Mouse (Mus musculus) olfactory bulb, adult 2 months (tissue): ENCODE measurements around the gene Fbrsl1. TPM values are rescaled to one million over a fixed set of nuclear protein-coding genes. Genes with fewer than 3 reads are reported as not detected.

ENCODE experiments used
- H3K27ac ChIP-seq: fragments of 200-500 bp; 2 replicates; pipeline ENCODE4 v1.5.1; 2012; ENCODE audit warnings: low read depth, low read length; ENCODE audit not compliant: insufficient read depth
- H3K4me1 ChIP-seq: fragments of 200-500 bp; 2 replicates; pipeline ENCODE4 v1.6.1; 2012; ENCODE audit warnings: low read length; ENCODE audit not compliant: control insufficient read depth, insufficient read depth
- H3K4me3 ChIP-seq: fragments of 200-500 bp; 2 replicates; pipeline ENCODE4 v1.5.1; 2012; ENCODE audit warnings: mild to moderate bottlenecking, low read depth, low read length, moderate library complexity; ENCODE audit not compliant: insufficient read depth
- CTCF ChIP-seq: fragments of 200-500 bp; IDR thresholded peaks from 2 replicates; pipeline ENCODE4 v1.5.1; 2012; ENCODE audit warnings: low read depth, mild to moderate bottlenecking, low read length, moderate library complexity; ENCODE audit not compliant: insufficient read depth
- POLR2A ChIP-seq: fragments of 200-500 bp; IDR thresholded peaks from 2 replicates; pipeline ENCODE4 v1.6.1; 2012; ENCODE audit warnings: mild to moderate bottlenecking, low read depth, low read length, moderate library complexity; ENCODE audit not compliant: insufficient read depth
- WGBS: fragments of 180-500 bp; shearing (Covaris S2); methylation state at CpG from one replicate; pipeline ENCODE4 v1.1.7; 2018; 5-methylcytosine and 5-hydroxymethylcytosine counted together
- polyA plus RNA-seq: library from polyadenylated mRNA; stranded (reverse); fragments of >200 nt; gene quantifications from 2 replicates; pipeline ENCODE4 v1.2.4, GENCODE M21; 2012; ENCODE audit warnings: low replicate concordance; ENCODE audit not compliant: missing spikeins, insufficient read depth, insufficient read length

Fbrsl1 gene
- polyA plus RNA-seq, 1 experiment, result not detected

DNA sequence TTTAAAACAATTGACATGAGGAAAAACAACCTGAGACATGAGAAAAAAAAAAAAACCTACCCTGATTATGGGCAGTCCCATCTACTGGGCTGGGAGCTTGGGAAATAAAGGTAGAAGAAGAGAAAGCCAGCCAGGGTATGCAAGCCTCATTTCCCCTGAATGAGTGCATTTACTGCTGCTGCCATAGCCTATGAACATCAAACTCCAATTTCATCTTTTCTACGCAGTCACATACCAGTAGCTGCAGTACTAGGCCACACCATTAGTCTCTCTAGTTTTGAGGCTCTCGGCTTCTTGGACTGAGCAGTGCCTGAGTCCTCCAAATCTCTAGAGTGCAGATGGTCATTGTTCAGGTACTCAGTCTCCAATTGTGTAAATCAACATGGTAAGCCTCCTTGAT lies 14.3 kb upstream of the Fbrsl1 start:
- TF ChIP-seq CTCF (no peak), POLR2A (no peak)

GRCm38 (mm10) chr5:110458936-110459335 lies 10.6 kb upstream of the Fbrsl1 start:
- 20% methylated on average over 3 of the region's 3 CpGs for WGBS
- H3K27ac ChIP-seq, result peak overlapping the region; percentile 59

More for the DNA sequence above, 14.3 kb upstream of the Fbrsl1 start:
- 94% methylated on average over 2 of the region's 2 CpGs for WGBS
- H3K4me3 ChIP-seq, result no peak overlapping the region
- peaks cover 12% of the 10 kb centered on the region for H3K4me1 ChIP-seq
- no peak overlapping the region for H3K27ac ChIP-seq

GRCm38 (mm10) chr5:110455272-110455671 lies 7.0 kb upstream of the Fbrsl1 start:
- TF ChIP-seq POLR2A (no peak), CTCF (no peak)
- peaks cover 10% of the 10 kb centered on the region for H3K4me1 ChIP-seq
- H3K27ac ChIP-seq, result no peak overlapping the region
- no peak overlapping the region for H3K4me3 ChIP-seq

More at GRCm38 (mm10) chr5:110458936-110459335, 10.6 kb upstream of the Fbrsl1 start:
- TF ChIP-seq CTCF (no peak), POLR2A (no peak)
- peaks cover 10% of the 10 kb centered on the region for H3K4me1 ChIP-seq
- H3K4me3 ChIP-seq, result no peak overlapping the region

DNA sequence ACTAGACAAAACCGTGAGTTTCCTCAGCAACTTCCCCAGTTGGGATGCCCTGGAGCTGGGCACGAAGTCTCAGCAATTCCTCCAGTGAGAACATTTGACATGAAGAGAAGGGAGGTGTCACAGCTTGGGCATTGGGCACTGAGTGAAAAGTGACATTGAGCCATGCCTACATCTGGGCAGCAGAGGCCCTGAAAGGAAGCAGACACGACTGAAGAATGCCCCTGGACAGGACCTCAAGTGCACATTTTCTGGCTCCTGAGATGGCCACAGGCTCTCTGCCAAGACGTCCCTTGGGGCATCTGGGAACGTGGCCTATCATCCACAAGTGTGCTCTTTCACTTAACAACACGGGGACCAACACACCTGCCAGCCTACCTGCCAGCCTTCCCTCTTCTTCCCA lies 991 bp upstream of the Fbrsl1 start:
- TF ChIP-seq CTCF, result no peak
- TF ChIP-seq POLR2A, result no peak
- no peak overlapping the region for H3K4me3 ChIP-seq
- WGBS, result 46% methylated on average over 6 of the region's 6 CpGs
- peaks cover 22% of the 10 kb centered on the region for H3K4me1 ChIP-seq
- H3K27ac ChIP-seq, result no peak overlapping the region; the same call in 1 of the 2 replicates

DNA sequence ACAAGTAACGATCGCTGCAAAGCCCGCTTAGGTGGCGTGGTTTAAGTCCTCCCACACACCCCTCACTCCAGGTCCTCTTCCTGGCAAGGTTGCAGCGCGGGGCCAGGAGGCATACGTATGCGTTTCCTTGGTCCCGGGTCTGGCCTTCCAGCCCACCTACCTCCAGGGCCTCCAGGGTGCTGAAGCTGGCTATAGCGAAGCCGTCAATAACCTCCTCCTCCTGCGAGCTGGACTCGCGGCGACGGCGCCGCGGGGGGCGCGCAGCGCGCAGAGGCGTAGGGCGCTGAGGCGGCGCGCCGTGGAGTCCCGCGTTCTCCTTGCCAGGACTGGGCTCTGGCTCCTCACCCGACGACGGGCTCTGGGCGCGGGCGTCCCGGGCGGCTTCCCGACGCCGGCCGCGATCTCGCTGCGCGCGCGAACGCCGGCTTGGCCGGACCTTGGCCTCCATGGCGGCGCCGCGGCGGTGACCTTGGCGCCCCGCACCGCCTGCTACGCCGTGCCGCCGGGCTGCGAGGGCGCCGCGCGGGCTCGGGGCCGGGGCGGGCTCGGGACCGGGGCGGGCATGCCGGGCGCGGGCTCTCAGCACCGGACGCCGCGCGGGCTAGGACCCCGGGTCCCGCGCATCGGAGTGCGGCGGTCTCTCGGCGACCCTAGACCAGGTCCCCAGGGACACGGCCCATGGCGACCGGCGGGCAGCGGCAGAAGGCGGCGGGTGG lies 425 bp downstream of the Fbrsl1 start:
- peaks cover 26% of the 10 kb centered on the region for H3K4me1 ChIP-seq
- TF ChIP-seq CTCF (no peak), POLR2A (no peak)
- peak overlapping the region; percentile 97 for H3K4me3 ChIP-seq
- under 1% methylated on average over 98 of the region's 98 CpGs for WGBS
- peak overlapping the region; percentile 33; the same call in 1 of the 2 replicates for H3K27ac ChIP-seq

DNA sequence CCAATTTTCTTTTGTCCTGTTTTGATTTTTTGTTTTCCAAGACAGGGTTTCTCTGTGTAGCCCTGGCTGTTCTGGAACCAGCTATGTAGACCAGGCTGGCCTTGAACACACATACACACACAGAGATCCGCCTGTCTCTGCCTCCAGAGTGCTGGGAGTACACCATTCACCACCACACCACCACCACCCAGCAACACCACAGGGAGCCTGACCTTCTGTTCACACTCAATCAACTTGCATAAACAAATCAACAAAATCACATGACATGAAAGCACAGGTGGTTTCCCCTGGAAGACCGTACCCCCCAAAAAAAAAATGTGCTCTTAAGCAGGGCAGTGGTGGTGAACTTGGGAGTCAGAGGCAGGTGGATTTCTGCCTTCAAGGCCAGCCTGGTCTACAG lies 3.8 kb downstream of the Fbrsl1 start:
- no peak overlapping the region for H3K4me3 ChIP-seq
- peaks cover 38% of the 10 kb centered on the region for H3K4me1 ChIP-seq
- 86% methylated on average over 2 of the region's 2 CpGs for WGBS
- no peak for TF ChIP-seq POLR2A
- TF ChIP-seq CTCF, result no peak
- no peak overlapping the region for H3K27ac ChIP-seq

DNA sequence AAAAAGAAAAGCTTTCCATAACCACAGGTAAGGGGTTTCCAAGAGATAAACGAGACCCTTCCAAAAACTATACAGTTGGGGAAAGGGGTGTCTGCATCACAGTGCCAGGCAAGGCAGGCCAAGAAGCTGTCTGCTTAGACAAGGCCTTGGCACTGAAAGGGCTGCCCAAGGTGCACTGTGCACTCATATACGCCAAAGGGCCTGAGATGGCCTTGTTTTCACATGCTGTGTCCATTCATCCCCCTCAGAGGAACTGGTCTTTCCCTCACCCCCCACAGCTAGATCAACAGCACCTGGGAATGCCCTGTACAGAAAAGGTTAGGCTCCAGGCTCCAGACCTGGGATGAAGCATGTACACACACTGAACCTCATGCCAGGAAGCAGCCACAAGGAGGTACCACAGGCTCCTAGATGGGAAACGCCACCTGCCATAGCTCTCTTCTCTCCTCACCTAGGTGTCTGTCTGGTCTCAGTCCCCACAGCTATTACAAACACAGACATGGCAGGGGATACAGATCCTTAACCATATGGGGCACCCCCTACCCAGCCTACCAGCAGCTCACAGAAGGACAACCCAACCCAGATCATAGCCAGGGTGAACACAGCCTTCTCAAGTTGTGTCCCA lies 5.2 kb downstream of the Fbrsl1 start:
- Histone ChIP-seq H3K4me1 (peaks cover 40% of the 10 kb centered on the region), H3K4me3 (no peak overlapping the region), H3K27ac (no peak overlapping the region)
- TF ChIP-seq CTCF, result no peak
- TF ChIP-seq POLR2A, result no peak
- 75% methylated on average over 3 of the region's 3 CpGs for WGBS

DNA sequence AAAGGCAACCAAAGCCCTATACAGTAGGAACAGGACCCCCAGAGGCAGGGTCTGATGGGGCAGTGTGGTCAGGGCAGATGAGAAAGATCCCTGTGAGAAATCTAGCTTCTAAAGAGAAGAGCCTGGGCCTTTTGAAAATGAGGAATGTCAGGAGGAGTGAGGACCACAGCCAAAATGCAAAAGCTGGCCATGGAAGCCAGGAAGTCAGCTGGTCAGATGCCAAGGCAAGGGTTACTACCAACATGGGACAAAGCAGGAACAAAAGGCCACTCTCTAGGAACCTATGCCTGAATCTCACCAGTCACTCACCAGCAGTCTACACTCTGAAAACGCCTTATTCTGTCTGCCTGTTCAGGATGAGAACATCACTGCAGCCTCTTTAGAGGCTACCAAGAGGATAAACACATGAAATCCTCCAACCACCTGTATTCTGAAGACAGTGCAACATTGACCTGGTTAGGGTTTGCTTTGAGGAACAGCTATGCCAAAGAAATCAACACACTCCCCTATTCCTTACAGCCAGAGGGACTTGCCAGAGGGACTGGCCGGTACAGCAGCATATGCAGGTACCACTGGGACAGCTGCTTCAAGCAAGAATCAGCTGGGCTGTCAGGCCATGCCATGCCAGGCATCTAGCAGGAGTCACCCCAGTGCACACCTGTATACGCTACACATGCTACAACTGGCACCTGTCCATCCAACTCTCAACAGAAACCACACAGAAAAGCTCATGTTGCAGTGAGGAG lies 8.6 kb downstream of the Fbrsl1 start:
- Histone ChIP-seq H3K27ac (no peak overlapping the region), H3K4me3 (no peak overlapping the region), H3K4me1 (peaks cover 41% of the 10 kb centered on the region)
- no peak for TF ChIP-seq CTCF
- no peak for TF ChIP-seq POLR2A
- 81% methylated on average over 3 of the region's 3 CpGs for WGBS

- TF ChIP-seq POLR2A (no peak), CTCF (no peak)
- WGBS, result 78% methylated on average over 3 of the region's 3 CpGs
- H3K4me1 ChIP-seq, result peaks cover 38% of the 10 kb centered on the region
- no peak overlapping the region for H3K27ac ChIP-seq
- no peak overlapping the region for H3K4me3 ChIP-seq
Measured at GRCm38 (mm10) chr5:110438591-110438990, 9.7 kb downstream of the Fbrsl1 start.
